Mouse (Mus musculus) neural tube, embryonic 14.5 days (tissue): ENCODE data around the gene Gm6309. TPM values are rescaled to one million over a fixed set of nuclear protein-coding genes. Genes with fewer than 3 reads are reported as not detected.
"Not testable (repeated sequence)": the region's sequence is repeated elsewhere in the genome, so short reads cannot be mapped to it uniquely, and the experiment has no call there.

Source experiments
- ATAC-seq: fragments of 200-750 bp; cut with Nextera tagmentation; 2 replicates; pipeline ENCODE4 v1.8.0; 2017; ENCODE audit warnings: low read depth, mild to moderate bottlenecking, moderate TSS enrichment, moderate library complexity
- H3K27ac ChIP-seq: fragments of 300-500 bp; sonication (generic); 2 replicates; pipeline ENCODE4 v1.5.1; 2014; ENCODE audit warnings: low read depth, mild to moderate bottlenecking, control low read depth, low read length, moderate library complexity, mixed read lengths
- H3K27me3 ChIP-seq: fragments of 300-500 bp; sonication (generic); 2 replicates; pipeline ENCODE4 v1.6.1; 2014; ENCODE audit warnings: low read length; ENCODE audit not compliant: control insufficient read depth, insufficient read depth
- H3K36me3 ChIP-seq: fragments of 300-500 bp; sonication (generic); 2 replicates; pipeline ENCODE4 v1.6.1; 2014; ENCODE audit warnings: low read length, mixed read lengths; ENCODE audit not compliant: control insufficient read depth, insufficient read depth
- H3K4me1 ChIP-seq: fragments of 300-500 bp; sonication (generic); 2 replicates; pipeline ENCODE4 v1.6.1; 2014; ENCODE audit warnings: low read length; ENCODE audit not compliant: control insufficient read depth, insufficient read depth
- H3K4me2 ChIP-seq: fragments of 300-500 bp; sonication (generic); 2 replicates; pipeline ENCODE4 v1.6.1; 2014; ENCODE audit warnings: mild to moderate bottlenecking, low read depth, low read length, control low read depth
- H3K4me3 ChIP-seq: fragments of 300-500 bp; sonication (generic); 2 replicates; pipeline ENCODE4 v1.5.1; 2014; ENCODE audit warnings: low read depth, low read length, control low read depth, mixed read lengths
- H3K9ac ChIP-seq: fragments of 300-500 bp; sonication (generic); replicated peaks from 2 replicates; pipeline ENCODE4 v1.6.1; 2014; ENCODE audit warnings: low read depth, mild to moderate bottlenecking, control low read depth, low read length, mixed read lengths
- H3K9me3 ChIP-seq: fragments of 300-500 bp; sonication (generic); 2 replicates; pipeline ENCODE4 v1.6.1; 2016; ENCODE audit warnings: low read length; ENCODE audit not compliant: control insufficient read depth
- WGBS: fragments of 180-500 bp; shearing (Covaris S2); extraction: QIAGEN DNeasy Blood & Tissue Kit; methylation state at CpG from one replicate; pipeline ENCODE4 v1.1.7; 2014; 5-methylcytosine and 5-hydroxymethylcytosine counted together
- polyA plus RNA-seq: library from polyadenylated mRNA; unstranded; fragments of >200 nt; fragmentation: Nextera tagmentation; extraction: Ambion mirVana; gene quantifications from 2 replicates; pipeline ENCODE4 v1.2.1, GENCODE M21; 2014

Gm6309 gene
- polyA plus RNA-seq, result not detected in 2 replicates

GRCm38 (mm10) chr5:146170621-146171020 is at the start of gene Gm6309:
Gene Gm6309 (minus strand): TSS chr5:146170721.
- not testable (repeated sequence) for H3K4me3 ChIP-seq

GRCm38 (mm10) chr5:146205537-146205936 is 35.0 kb upstream of the Gm6309 start:
- H3K36me3 ChIP-seq, result peaks cover 52% of the 10 kb centered on the region
- WGBS, result 94% methylated on average over 5 of the region's 5 CpGs
- no peak overlapping the region for H3K4me3 ChIP-seq
- no peak overlapping the region for H3K4me2 ChIP-seq
- H3K27me3 ChIP-seq, result no peaks in the 10 kb centered on the region
- H3K9me3 ChIP-seq, result no peaks in the 10 kb centered on the region
- H3K9ac ChIP-seq, result no peak overlapping the region
- no peak overlapping the region for H3K27ac ChIP-seq
- H3K4me1 ChIP-seq, result no peaks in the 10 kb centered on the region
- no peak for ATAC-seq

More at GRCm38 (mm10) chr5:146170621-146171020, at the start of gene Gm6309:
- H3K9me3 ChIP-seq, H3K36me3 ChIP-seq, H3K27me3 ChIP-seq, H3K9ac ChIP-seq, H3K4me1 ChIP-seq, ATAC-seq, H3K27ac ChIP-seq, H3K4me2 ChIP-seq: not testable (repeated sequence)
- WGBS, result 78% methylated on average over 2 of the region's 2 CpGs

- no peaks in the 10 kb centered on the region for H3K9me3 ChIP-seq
- ATAC-seq, result no peak
- 93% methylated on average over 2 of the region's 2 CpGs for WGBS
- H3K27me3 ChIP-seq, result no peaks in the 10 kb centered on the region
- H3K36me3 ChIP-seq, result peaks cover 42% of the 10 kb centered on the region
- no peak overlapping the region for H3K27ac ChIP-seq
- no peak overlapping the region for H3K4me2 ChIP-seq
- H3K4me1 ChIP-seq, result no peaks in the 10 kb centered on the region
- no peak overlapping the region for H3K4me3 ChIP-seq
- H3K9ac ChIP-seq, result no peak overlapping the region
Observed at GRCm38 (mm10) chr5:146203921-146204320, 33.4 kb upstream of the Gm6309 start.

- Histone ChIP-seq H3K9me3 (no peaks in the 10 kb centered on the region), H3K9ac (no peak overlapping the region), H3K4me3 (no peak overlapping the region), H3K27me3 (no peaks in the 10 kb centered on the region), H3K27ac (no peak overlapping the region), H3K4me1 (no peaks in the 10 kb centered on the region), H3K36me3 (peaks cover 15% of the 10 kb centered on the region), H3K4me2 (no peak overlapping the region)
- WGBS, result 97% methylated on average over 6 of the region's 6 CpGs
- ATAC-seq, result no peak
Observed at GRCm38 (mm10) chr5:146200580-146200979, 30.1 kb upstream of the Gm6309 start.

- Histone ChIP-seq H3K27me3 (no peaks in the 10 kb centered on the region), H3K4me1 (no peaks in the 10 kb centered on the region), H3K4me2 (no peak overlapping the region), H3K27ac (no peak overlapping the region), H3K36me3 (peaks cover 12% of the 10 kb centered on the region; the same call in 1 of the 2 replicates), H3K4me3 (no peak overlapping the region), H3K9ac (no peak overlapping the region), H3K9me3 (peaks cover 1% of the 10 kb centered on the region; the same call in 1 of the 2 replicates)
- WGBS, result 88% methylated on average over 2 of the region's 2 CpGs
- no peak for ATAC-seq
Observed at GRCm38 (mm10) chr5:146199540-146199939, 29.0 kb upstream of the Gm6309 start.

- no peaks in the 10 kb centered on the region for H3K27me3 ChIP-seq
- H3K36me3 ChIP-seq, result peaks cover 9% of the 10 kb centered on the region; the same call in 1 of the 2 replicates
- no peak overlapping the region for H3K4me3 ChIP-seq
- H3K27ac ChIP-seq, result no peak overlapping the region
- H3K4me1 ChIP-seq, result no peaks in the 10 kb centered on the region
- no peak for ATAC-seq
- H3K4me2 ChIP-seq, result no peak overlapping the region
- peaks cover 2% of the 10 kb centered on the region; the same call in 1 of the 2 replicates for H3K9me3 ChIP-seq
- no peak overlapping the region for H3K9ac ChIP-seq
Observed at GRCm38 (mm10) chr5:146199073-146199472, 28.6 kb upstream of the Gm6309 start.

GRCm38 (mm10) chr5:146193360-146193759 is 22.8 kb upstream of the Gm6309 start:
- H3K9ac ChIP-seq, result no peak overlapping the region
- no peak overlapping the region for H3K27ac ChIP-seq
- H3K27me3 ChIP-seq, result no peaks in the 10 kb centered on the region
- H3K9me3 ChIP-seq, result peaks cover 2% of the 10 kb centered on the region; the same call in 1 of the 2 replicates
- H3K4me2 ChIP-seq, result no peak overlapping the region
- no peak overlapping the region for H3K4me3 ChIP-seq
- 89% methylated on average over 8 of the region's 8 CpGs for WGBS
- no peak for ATAC-seq
- no peaks in the 10 kb centered on the region for H3K36me3 ChIP-seq
- no peaks in the 10 kb centered on the region for H3K4me1 ChIP-seq

GRCm38 (mm10) chr5:146190501-146191269 is 20.2 kb upstream of the Gm6309 start:
- ATAC-seq, result no peak
- H3K27me3 ChIP-seq, result no peaks in the 10 kb centered on the region
- H3K9ac ChIP-seq, result no peak overlapping the region
- no peak overlapping the region for H3K27ac ChIP-seq
- no peak overlapping the region for H3K4me3 ChIP-seq
- H3K36me3 ChIP-seq, result no peaks in the 10 kb centered on the region
- no peak overlapping the region for H3K4me2 ChIP-seq
- no peaks in the 10 kb centered on the region for H3K4me1 ChIP-seq
- WGBS, result 62% methylated on average over 3 of the region's 3 CpGs
- peaks cover 2% of the 10 kb centered on the region; the same call in 1 of the 2 replicates for H3K9me3 ChIP-seq

GRCm38 (mm10) chr5:146190093-146190492 is 19.6 kb upstream of the Gm6309 start:
- no peaks in the 10 kb centered on the region for H3K36me3 ChIP-seq
- peaks cover 2% of the 10 kb centered on the region; the same call in 1 of the 2 replicates for H3K9me3 ChIP-seq
- no peak overlapping the region for H3K9ac ChIP-seq
- no peak overlapping the region for H3K4me2 ChIP-seq
- H3K4me3 ChIP-seq, result no peak overlapping the region
- H3K4me1 ChIP-seq, result no peaks in the 10 kb centered on the region
- ATAC-seq, result no peak
- no peaks in the 10 kb centered on the region for H3K27me3 ChIP-seq
- H3K27ac ChIP-seq, result no peak overlapping the region
- 74% methylated on average over 4 of the region's 4 CpGs for WGBS
